Mouse (Mus musculus): ENCODE measurements around the gene Igf1.

GRCm38 (mm10) chr10:87905087-87905486, 47.0 kb downstream of the Igf1 start:
- TF ChIP-seq CTCF (IDR thresholded peaks at IDR 0.05): no peak
- TF ChIP-seq EP300 (IDR thresholded peaks at IDR 0.05): no peak
